Mouse (Mus musculus): Measurements from ENCODE around the gene U2af1.

GRCm38 (mm10) chr17:31670163-31670562 is 11.5 kb upstream of the U2af1 start:
- TF ChIP-seq GATA1 (IDR thresholded peaks at IDR 0.05; ENCODE audit: low read length) (no peak), TAL1 (IDR thresholded peaks at IDR 0.05; ENCODE audit: low read length) (no peak)

Measured in erythroblast, embryonic 14.5 days (primary cell).